Mouse (Mus musculus) erythroblast, embryonic 14.5 days (primary cell): ENCODE measurements around the gene Gm20479.

Source experiments
- GATA1 ChIP-seq: IDR thresholded peaks from 2 replicates; pipeline ENCODE4 v1.6.1; 2012; ENCODE audit warnings: low read length, inconsistent platforms, mixed read lengths
- TAL1 ChIP-seq: IDR thresholded peaks from 3 replicates; pipeline ENCODE4 v1.6.1; 2012; ENCODE audit warnings: low read length, inconsistent platforms, mixed read lengths

GRCm38 (mm10) chr7:27333316-27333941 lies 23.8 kb downstream of the Gm20479 start:
- no peak for TF ChIP-seq GATA1
- no peak for TF ChIP-seq TAL1
